Mouse (Mus musculus) lung, postnatal 0 days (tissue): ENCODE measurements at regions not wholly inside any gene's neighbourhood (a gene's known extent, or its start where the extent isn't known, plus 50 kb on each side); places are given as distances from the start of the nearest gene placed in this dataset.

Source experiments
- ATAC-seq: fragments of 200-750 bp; cut with Nextera tagmentation; 2 replicates; pipeline ENCODE4 v1.8.0; 2017; ENCODE audit warnings: moderate library complexity
- DNase-seq: peaks from one replicate; pipeline ENCODE4 v3.0.0-alpha.2; 2016; ENCODE audit warnings: low spot score
- H3K27ac ChIP-seq: fragments of 300-500 bp; sonication (generic); 2 replicates; pipeline ENCODE4 v1.5.1; 2014; ENCODE audit warnings: antibody characterized with exemption, mild to moderate bottlenecking, low read length, mixed read lengths
- H3K27me3 ChIP-seq: fragments of 300-500 bp; sonication (generic); replicated peaks from 2 replicates; pipeline ENCODE4 v1.6.1; 2014; ENCODE audit warnings: low read length, mixed read lengths; ENCODE audit not compliant: insufficient read depth
- H3K36me3 ChIP-seq: fragments of 300-500 bp; sonication (generic); 2 replicates; pipeline ENCODE4 v1.6.1; 2014; ENCODE audit warnings: low read length, mixed read lengths; ENCODE audit not compliant: insufficient read depth
- H3K4me1 ChIP-seq: fragments of 300-500 bp; sonication (generic); 2 replicates; pipeline ENCODE4 v1.6.1; 2014; ENCODE audit warnings: antibody characterized with exemption, low read depth, low read length, mixed read lengths; ENCODE audit not compliant: insufficient read depth
- H3K4me2 ChIP-seq: fragments of 300-500 bp; sonication (generic); replicated peaks from 2 replicates; pipeline ENCODE4 v1.6.1; 2014; ENCODE audit warnings: low read depth, mild to moderate bottlenecking, low read length, moderate library complexity, mixed read lengths
- H3K4me3 ChIP-seq: fragments of 300-500 bp; sonication (generic); 2 replicates; pipeline ENCODE4 v1.5.1; 2014; ENCODE audit warnings: low read depth, low read length
- H3K9ac ChIP-seq: fragments of 300-500 bp; sonication (generic); replicated peaks from 2 replicates; pipeline ENCODE4 v1.6.1; 2014; ENCODE audit warnings: low read depth, mild to moderate bottlenecking
- H3K9me3 ChIP-seq: fragments of 300-500 bp; sonication (generic); 2 replicates; pipeline ENCODE4 v1.6.1; 2016; ENCODE audit warnings: low read length, mixed read lengths
- CTCF ChIP-seq: IDR thresholded peaks from 2 replicates; pipeline ENCODE4 v1.5.1; 2016; ENCODE audit warnings: antibody characterized with exemption, mild to moderate bottlenecking
- EP300 ChIP-seq: IDR thresholded peaks from 2 replicates; pipeline ENCODE4 v1.6.1; 2016; ENCODE audit warnings: antibody characterized with exemption, mild to moderate bottlenecking, control low read depth
- WGBS: fragments of 180-500 bp; shearing (Covaris S2); extraction: QIAGEN DNeasy Blood & Tissue Kit; methylation state at CpG from one replicate; pipeline ENCODE4 v1.1.7; 2014; 5-methylcytosine and 5-hydroxymethylcytosine counted together

- DNase-seq (no peak), ATAC-seq (no peak)
- 41% methylated on average over 10 of the region's 10 CpGs for WGBS
- Histone ChIP-seq H3K36me3 (no peaks in the 10 kb centered on the region), H3K9ac (no peak overlapping the region), H3K27me3 (no peaks in the 10 kb centered on the region), H3K4me3 (no peak overlapping the region), H3K4me1 (no peaks in the 10 kb centered on the region), H3K9me3 (no peaks in the 10 kb centered on the region), H3K4me2 (no peak overlapping the region), H3K27ac (no peak overlapping the region)
- TF ChIP-seq EP300 (no peak), CTCF (no peak)
Observed at GRCm38 (mm10) chr9:84408260-84409203, 483.6 kb downstream of the Bckdhb start.
